Mouse (Mus musculus): ENCODE results near the gene Ubald2. TPM values are rescaled to one million over a fixed set of nuclear protein-coding genes. Genes with fewer than 3 reads are reported as not detected.
A peak's percentile ranks its signal among the peaks of the same experiment; 100 is the strongest.

Gene Ubald2
- polyA plus RNA-seq, 1 experiment from 2014 or later = 80.2 TPM

- Histone ChIP-seq H3K36me3 (ENCODE audit: control insufficient read depth, insufficient read depth, low read length) (peaks cover 14% of the 10 kb centered on the region), H3K4me1 (replicated peaks; ENCODE audit: control insufficient read depth, insufficient read depth, low read length) (peaks cover 38% of the 10 kb centered on the region), H3K9me3 (ENCODE audit: control insufficient read depth, low read length) (no peaks in the 10 kb centered on the region), H3K9ac (ENCODE audit: low read depth, low read length) (peak overlapping the region; percentile 92), H3K4me2 (peak overlapping the region; percentile 91), H3K4me3 (ENCODE audit: low read depth, low read length) (peak overlapping the region; percentile 87), H3K27ac (ENCODE audit: low read depth, low read length) (peak overlapping the region; percentile 94), H3K27me3 (replicated peaks; ENCODE audit: control insufficient read depth, insufficient read depth, low read length) (no peaks in the 10 kb centered on the region)
- DNase-seq (ENCODE audit: low spot score) = no peak
- no peak for ATAC-seq (replicated peaks; ENCODE audit: low FRiP score)
- WGBS = 45% methylated on average over 12 of the region's 12 CpGs
Observed at GRCm38 (mm10) chr11:116434967-116435752, 1.3 kb downstream of the Ubald2 start.

- Histone ChIP-seq H3K27ac (ENCODE audit: low read depth, low read length) (peak overlapping the region; percentile 94), H3K9ac (ENCODE audit: low read depth, low read length) (peak overlapping the region; percentile 18), H3K36me3 (ENCODE audit: control insufficient read depth, insufficient read depth, low read length) (peaks cover 14% of the 10 kb centered on the region), H3K9me3 (ENCODE audit: control insufficient read depth, low read length) (no peaks in the 10 kb centered on the region), H3K4me2 (peak overlapping the region; percentile 91), H3K4me1 (replicated peaks; ENCODE audit: control insufficient read depth, insufficient read depth, low read length) (peaks cover 34% of the 10 kb centered on the region), H3K27me3 (replicated peaks; ENCODE audit: control insufficient read depth, insufficient read depth, low read length) (no peaks in the 10 kb centered on the region), H3K4me3 (ENCODE audit: low read depth, low read length) (peak overlapping the region; percentile 87)
- WGBS = 20% methylated on average over 5 of the region's 5 CpGs
- no peak for DNase-seq (ENCODE audit: low spot score)
- ATAC-seq (replicated peaks; ENCODE audit: low FRiP score) = no peak
Observed at GRCm38 (mm10) chr11:116435992-116436724, 2.3 kb downstream of the Ubald2 start.

- 28% methylated on average over 4 of the region's 4 CpGs for WGBS
- no peak for ATAC-seq (replicated peaks; ENCODE audit: low FRiP score)
- H3K4me1 ChIP-seq (replicated peaks; ENCODE audit: control insufficient read depth, insufficient read depth, low read length) = peaks cover 33% of the 10 kb centered on the region
- peaks cover 14% of the 10 kb centered on the region for H3K36me3 ChIP-seq (ENCODE audit: control insufficient read depth, insufficient read depth, low read length)
- H3K9ac ChIP-seq (ENCODE audit: low read depth, low read length) = peak overlapping the region; percentile 18
- no peaks in the 10 kb centered on the region for H3K27me3 ChIP-seq (replicated peaks; ENCODE audit: control insufficient read depth, insufficient read depth, low read length)
- H3K27ac ChIP-seq (ENCODE audit: low read depth, low read length) = peak overlapping the region; percentile 94
- H3K4me3 ChIP-seq (ENCODE audit: low read depth, low read length) = peak overlapping the region; percentile 87
- no peak for DNase-seq (ENCODE audit: low spot score)
- H3K4me2 ChIP-seq = peak overlapping the region; percentile 91
- no peaks in the 10 kb centered on the region for H3K9me3 ChIP-seq (ENCODE audit: control insufficient read depth, low read length)
Observed at GRCm38 (mm10) chr11:116436725-116437331, 2.9 kb downstream of the Ubald2 start.

GRCm38 (mm10) chr11:116437541-116437940, 3.6 kb downstream of the Ubald2 start:
- Histone ChIP-seq H3K9ac (ENCODE audit: low read depth, low read length) (peak overlapping the region; percentile 18), H3K9me3 (ENCODE audit: control insufficient read depth, low read length) (no peaks in the 10 kb centered on the region), H3K4me3 (ENCODE audit: low read depth, low read length) (no peak overlapping the region; the same call in 1 of the 2 replicates), H3K27ac (ENCODE audit: low read depth, low read length) (peak overlapping the region; percentile 94; the same call in 1 of the 2 replicates), H3K36me3 (ENCODE audit: control insufficient read depth, insufficient read depth, low read length) (peaks cover 14% of the 10 kb centered on the region), H3K27me3 (replicated peaks; ENCODE audit: control insufficient read depth, insufficient read depth, low read length) (no peaks in the 10 kb centered on the region), H3K4me1 (replicated peaks; ENCODE audit: control insufficient read depth, insufficient read depth, low read length) (peaks cover 33% of the 10 kb centered on the region), H3K4me2 (peak overlapping the region; percentile 91; the same call in 1 of the 2 replicates)
- DNase-seq (ENCODE audit: low spot score) (no peak), ATAC-seq (replicated peaks; ENCODE audit: low FRiP score) (no peak)
- 83% methylated on average over 11 of the region's 11 CpGs for WGBS

- H3K27ac ChIP-seq (ENCODE audit: low read depth, low read length) = no peak overlapping the region
- DNase-seq (ENCODE audit: low spot score) = no peak
- H3K4me2 ChIP-seq = no peak overlapping the region
- H3K9me3 ChIP-seq (ENCODE audit: control insufficient read depth, low read length) = no peaks in the 10 kb centered on the region
- no peak for ATAC-seq (replicated peaks; ENCODE audit: low FRiP score)
- H3K36me3 ChIP-seq (ENCODE audit: control insufficient read depth, insufficient read depth, low read length) = peaks cover 14% of the 10 kb centered on the region
- H3K27me3 ChIP-seq (replicated peaks; ENCODE audit: control insufficient read depth, insufficient read depth, low read length) = no peaks in the 10 kb centered on the region
- WGBS = 78% methylated on average over 19 of the region's 19 CpGs
- peaks cover 31% of the 10 kb centered on the region for H3K4me1 ChIP-seq (replicated peaks; ENCODE audit: control insufficient read depth, insufficient read depth, low read length)
- H3K4me3 ChIP-seq (ENCODE audit: low read depth, low read length) = no peak overlapping the region
- no peak overlapping the region for H3K9ac ChIP-seq (ENCODE audit: low read depth, low read length)
Observed at GRCm38 (mm10) chr11:116439269-116440240, 5.7 kb downstream of the Ubald2 start.

GRCm38 (mm10) chr11:116440408-116441068, 6.6 kb downstream of the Ubald2 start:
- Histone ChIP-seq H3K4me1 (replicated peaks; ENCODE audit: control insufficient read depth, insufficient read depth, low read length) (peaks cover 27% of the 10 kb centered on the region), H3K9me3 (ENCODE audit: control insufficient read depth, low read length) (no peaks in the 10 kb centered on the region), H3K4me3 (ENCODE audit: low read depth, low read length) (no peak overlapping the region), H3K27me3 (replicated peaks; ENCODE audit: control insufficient read depth, insufficient read depth, low read length) (no peaks in the 10 kb centered on the region), H3K9ac (ENCODE audit: low read depth, low read length) (no peak overlapping the region), H3K36me3 (ENCODE audit: control insufficient read depth, insufficient read depth, low read length) (peaks cover 11% of the 10 kb centered on the region), H3K4me2 (no peak overlapping the region), H3K27ac (ENCODE audit: low read depth, low read length) (no peak overlapping the region)
- ATAC-seq (replicated peaks; ENCODE audit: low FRiP score) (no peak), DNase-seq (ENCODE audit: low spot score) (no peak)
- WGBS = 72% methylated on average over 7 of the region's 7 CpGs

GRCm38 (mm10) chr11:116442129-116442866, 8.4 kb downstream of the Ubald2 start:
- WGBS = 73% methylated on average over 15 of the region's 15 CpGs
- Histone ChIP-seq H3K9me3 (ENCODE audit: control insufficient read depth, low read length) (no peaks in the 10 kb centered on the region), H3K27me3 (replicated peaks; ENCODE audit: control insufficient read depth, insufficient read depth, low read length) (peaks cover 8% of the 10 kb centered on the region), H3K4me3 (ENCODE audit: low read depth, low read length) (no peak overlapping the region), H3K9ac (ENCODE audit: low read depth, low read length) (no peak overlapping the region), H3K4me1 (replicated peaks; ENCODE audit: control insufficient read depth, insufficient read depth, low read length) (peaks cover 14% of the 10 kb centered on the region), H3K27ac (ENCODE audit: low read depth, low read length) (no peak overlapping the region), H3K4me2 (no peak overlapping the region), H3K36me3 (ENCODE audit: control insufficient read depth, insufficient read depth, low read length) (peaks cover 7% of the 10 kb centered on the region)
- DNase-seq (ENCODE audit: low spot score) (no peak), ATAC-seq (replicated peaks; ENCODE audit: low FRiP score) (no peak)

Data from liver, embryonic 11.5 days (tissue).